Mouse (Mus musculus) urinary bladder, postnatal 36 days (tissue): ENCODE results near the gene Gm20388.
A peak's percentile ranks its signal among the peaks of the same experiment; 100 is the strongest.

Source experiments
- DNase-seq, 2 experiments: peaks; one replicate each; pipeline ENCODE4 v3.0.0; 2022; ENCODE audit warnings: low spot score in 2 of 2, mixed read lengths in 1 of 2

Gene Gm20388

GRCm38 (mm10) chr8:121187491-121188364, 1277.1 kb downstream of the Gm20388 start:
- DNase-seq = peak; percentile 12 to 65

DNA sequence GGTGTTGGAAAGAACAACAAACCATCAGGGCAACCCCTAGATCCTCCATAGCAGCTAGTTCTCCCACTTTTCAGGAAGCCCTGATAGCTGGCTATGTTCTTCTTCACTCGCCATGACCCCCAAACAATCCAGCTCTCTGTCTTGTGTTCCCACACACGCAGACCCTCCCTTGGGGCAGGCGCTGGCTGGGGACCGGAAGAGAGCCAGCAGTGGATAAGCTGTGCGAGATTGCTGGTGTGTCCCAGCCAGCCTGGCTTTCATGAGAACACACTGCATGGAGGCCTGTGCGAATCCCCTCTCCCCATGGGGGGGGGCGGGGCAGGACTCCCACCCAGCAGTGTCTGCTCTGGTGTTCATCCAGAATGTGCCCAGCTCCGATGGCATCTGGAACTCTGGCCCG, 1278.4 kb downstream of the Gm20388 start:
- DNase-seq = no peak

GRCm38 (mm10) chr8:121192451-121192850, 1281.8 kb downstream of the Gm20388 start:
- no peak for DNase-seq

- no peak for DNase-seq
Measured at GRCm38 (mm10) chr8:121195970-121196369, 1285.3 kb downstream of the Gm20388 start.

GRCm38 (mm10) chr8:121196726-121197668, 1286.4 kb downstream of the Gm20388 start:
- DNase-seq = peak in 1 of 2 experiments; percentile 25

DNA sequence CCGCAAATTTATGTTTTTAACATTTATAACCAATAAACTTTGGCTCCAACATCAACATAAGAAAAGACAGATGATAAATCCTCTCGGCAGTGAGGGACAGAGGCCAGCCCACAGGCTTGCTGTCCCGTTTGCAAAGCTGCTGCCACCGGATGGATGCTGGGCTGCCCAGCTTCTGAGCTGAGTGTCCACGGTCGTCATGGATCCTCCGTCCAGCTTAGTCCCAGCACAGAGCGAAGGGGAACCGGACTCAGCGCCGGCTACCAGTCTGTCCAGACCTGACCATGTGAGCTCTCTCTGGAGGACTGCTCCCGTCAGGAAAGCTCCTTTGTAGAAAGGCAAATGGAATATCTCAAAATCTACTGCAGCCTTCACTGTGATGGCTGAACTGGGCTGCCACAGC, 1289.4 kb downstream of the Gm20388 start:
- no peak for DNase-seq

DNA sequence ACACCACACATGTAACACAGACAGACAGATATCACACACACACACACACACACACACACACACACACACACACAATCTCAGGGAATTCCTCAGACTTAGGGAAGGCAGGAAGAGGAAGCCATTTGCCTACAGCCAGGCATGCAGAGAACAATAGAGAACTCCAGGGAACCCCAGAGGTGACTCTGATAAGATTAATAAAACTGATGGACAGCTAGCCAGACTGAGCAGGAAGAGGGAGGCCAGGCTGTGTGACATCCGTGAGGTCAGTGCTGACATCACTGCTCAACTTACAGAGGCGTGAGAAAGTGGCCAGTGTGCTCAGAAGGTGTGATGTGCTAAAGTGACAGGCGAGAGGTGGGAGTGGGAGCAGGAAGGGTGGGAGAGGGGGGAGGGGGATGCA, 1290.3 kb downstream of the Gm20388 start:
- DNase-seq = no peak

GRCm38 (mm10) chr8:121201651-121202050, 1291.0 kb downstream of the Gm20388 start:
- DNase-seq = no peak

DNA sequence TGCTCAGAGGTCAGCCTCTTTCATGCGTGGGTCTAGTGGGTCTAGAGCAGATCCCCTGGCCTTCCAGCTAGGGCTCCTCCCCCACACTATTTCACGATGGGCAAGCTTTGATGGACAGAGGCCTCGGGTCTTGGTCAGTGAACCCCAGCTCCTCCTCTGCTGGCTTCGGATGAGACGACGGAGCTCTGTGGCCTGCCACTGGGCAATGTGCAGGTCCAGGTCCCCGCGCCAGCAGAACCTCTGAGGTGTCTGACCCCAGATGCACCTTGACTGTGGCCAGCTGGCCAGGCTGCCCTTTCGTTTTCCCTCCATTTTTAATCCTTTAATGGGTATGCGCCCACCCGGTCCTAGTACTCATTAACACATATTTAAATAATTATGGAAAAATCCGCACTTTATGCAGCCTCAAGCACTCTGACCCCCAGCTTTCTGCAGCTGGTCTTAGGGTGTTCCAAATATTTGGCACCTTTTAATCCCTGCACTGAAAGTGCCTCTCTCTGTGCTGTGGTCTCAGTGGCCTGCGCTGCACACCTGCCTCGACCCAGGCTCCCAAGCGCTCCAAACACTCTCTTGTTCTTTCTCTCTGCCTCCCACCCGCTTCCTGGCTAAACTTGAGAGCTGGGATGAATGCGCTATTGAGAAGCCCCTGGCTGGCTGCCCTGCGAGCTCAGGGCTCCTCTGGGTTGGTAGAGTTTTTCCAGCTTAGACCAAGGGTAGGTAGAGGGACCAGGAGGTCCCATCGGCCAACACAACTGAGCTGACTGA, 1293.2 kb downstream of the Gm20388 start:
- no peak for DNase-seq

GRCm38 (mm10) chr8:121207171-121207570, 1296.5 kb downstream of the Gm20388 start:
- peak in 1 of 2 experiments; percentile 18 for DNase-seq

DNA sequence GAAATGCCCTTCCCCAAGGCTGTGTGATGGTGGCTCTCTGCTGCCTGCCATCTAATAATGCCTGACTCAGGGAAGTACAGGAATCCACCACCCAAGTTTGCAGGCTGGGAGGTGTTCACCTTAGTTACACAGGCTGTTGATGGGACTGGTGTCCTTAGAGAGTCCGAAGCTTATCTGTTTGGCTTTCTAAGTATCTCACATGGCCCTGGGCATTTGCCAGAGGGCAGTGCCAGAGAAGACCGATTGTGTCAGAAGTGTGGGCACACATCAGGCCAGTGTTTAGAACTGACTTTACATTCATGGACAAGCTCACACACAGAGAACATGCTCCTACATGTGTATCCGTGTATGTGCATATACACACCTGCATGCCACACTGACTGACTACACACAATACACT, 1300.0 kb downstream of the Gm20388 start:
- no peak for DNase-seq

GRCm38 (mm10) chr8:121213236-121213635, 1302.6 kb downstream of the Gm20388 start:
- DNase-seq = peak in 1 of 2 experiments; percentile 42

- DNase-seq = no peak
Measured at GRCm38 (mm10) chr8:121213651-121214050, 1303.0 kb downstream of the Gm20388 start.

DNA sequence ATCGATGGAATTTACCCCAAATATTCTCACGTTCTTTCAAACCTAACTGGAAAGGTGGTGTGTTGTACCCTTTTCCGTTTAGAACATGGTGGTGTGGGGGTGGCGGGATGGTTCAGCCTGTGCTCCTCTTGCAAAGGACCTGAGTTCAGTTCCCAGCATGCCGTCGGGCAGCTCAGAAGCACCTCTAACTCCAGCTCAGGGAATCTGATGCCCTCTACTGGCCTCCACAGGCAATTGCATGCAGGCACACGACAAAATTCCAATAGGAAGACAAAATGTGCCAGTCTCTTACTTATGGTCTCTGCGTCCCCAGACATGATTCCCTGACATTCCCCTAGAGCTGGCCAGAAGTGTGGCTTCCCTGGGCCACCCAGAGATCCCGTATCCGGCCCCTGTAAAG, 1304.3 kb downstream of the Gm20388 start:
- no peak for DNase-seq

DNA sequence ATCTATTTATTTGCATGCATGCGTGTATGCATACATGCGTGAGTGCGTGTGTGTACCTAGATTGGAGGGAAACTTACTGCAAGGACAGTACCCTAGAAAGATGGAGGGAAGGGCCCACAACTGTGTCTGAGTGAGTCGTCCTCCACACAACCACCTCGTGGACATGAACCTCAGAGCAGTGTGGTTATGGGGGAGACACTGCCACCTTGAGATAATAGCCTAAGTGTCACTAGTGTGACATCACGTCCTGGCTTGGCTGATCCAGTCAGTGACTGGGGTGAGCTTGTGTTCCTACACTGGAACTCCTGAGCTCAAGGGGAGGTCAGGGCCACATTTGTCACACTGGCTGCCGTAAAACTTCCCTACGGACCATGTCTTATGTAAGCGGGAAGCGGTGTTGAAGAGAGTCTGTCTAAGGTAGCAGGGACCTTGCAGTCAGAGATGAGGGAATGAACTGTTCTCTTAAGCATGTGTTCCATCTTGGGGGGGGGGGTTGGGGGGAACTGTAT, 1305.9 kb downstream of the Gm20388 start:
- DNase-seq = no peak

DNA sequence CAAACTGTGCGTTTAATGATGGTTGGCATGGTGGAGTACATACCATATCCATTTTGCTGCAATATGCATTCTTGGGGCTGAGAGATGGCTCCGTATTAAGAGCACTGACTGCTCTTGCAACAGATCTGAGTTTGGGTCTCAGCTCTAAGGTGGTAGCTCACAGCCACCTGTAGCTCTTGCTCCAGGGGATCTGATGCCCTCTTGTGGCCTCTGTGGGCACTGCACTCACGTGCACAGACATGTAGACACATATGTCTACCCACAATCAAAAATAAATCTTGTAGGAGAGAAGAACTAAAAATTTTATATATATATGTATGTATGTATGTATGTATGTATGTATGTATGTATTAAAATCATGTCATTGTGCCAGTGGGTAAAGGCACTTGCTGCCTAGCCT, 1307.8 kb downstream of the Gm20388 start:
- no peak for DNase-seq

- DNase-seq = no peak
Measured at GRCm38 (mm10) chr8:121220103-121220899, 1309.7 kb downstream of the Gm20388 start.

DNA sequence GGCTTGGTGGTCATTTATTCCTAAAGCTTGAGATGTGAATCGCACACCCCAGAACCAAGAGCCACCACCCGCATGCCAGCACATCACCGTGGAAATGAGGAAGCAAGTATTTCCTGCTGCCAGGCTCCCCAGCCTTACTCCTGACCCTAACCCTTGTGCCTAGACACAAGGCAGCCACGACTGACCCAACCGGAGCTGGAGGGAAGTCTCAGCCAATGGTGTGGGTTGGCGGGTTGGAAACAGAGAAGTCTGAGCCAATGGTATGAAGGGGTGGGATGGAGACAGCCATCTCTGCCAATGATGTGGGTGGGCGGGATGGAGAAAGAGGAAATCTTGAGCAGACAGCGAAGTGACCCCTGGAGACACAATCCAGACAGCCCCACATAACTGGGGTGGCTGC, 1314.1 kb downstream of the Gm20388 start:
- DNase-seq = no peak

GRCm38 (mm10) chr8:121227756-121228155, 1317.1 kb downstream of the Gm20388 start:
- no peak for DNase-seq

- DNase-seq = no peak
Measured at GRCm38 (mm10) chr8:121228892-121229291, 1318.3 kb downstream of the Gm20388 start.

- DNase-seq = no peak
Measured at GRCm38 (mm10) chr8:121229550-121229949, 1318.9 kb downstream of the Gm20388 start.
